Mouse (Mus musculus) forebrain, embryonic 14.5 days (tissue): ENCODE results near the gene Senp1. TPM values are rescaled to one million over a fixed set of nuclear protein-coding genes. Genes with fewer than 3 reads are reported as not detected.

Source experiments
- ATAC-seq: fragments of 200-750 bp; cut with Nextera tagmentation; 2 replicates; pipeline ENCODE4 v1.8.0; 2017; ENCODE audit warnings: mild to moderate bottlenecking, moderate library complexity
- DNase-seq: peaks from one replicate; pipeline ENCODE4 v3.0.0-alpha.2; 2015; ENCODE audit warnings: low spot score
- H3K27ac ChIP-seq: fragments of 300-500 bp; sonication (generic); 2 replicates; pipeline ENCODE4 v1.5.1; 2014; ENCODE audit warnings: low read depth, mild to moderate bottlenecking, control low read depth, low read length, moderate library complexity
- H3K27me3 ChIP-seq: fragments of 300-500 bp; sonication (generic); replicated peaks from 2 replicates; pipeline ENCODE4 v1.6.1; 2014; ENCODE audit warnings: low read length, control low read depth, mixed read lengths; ENCODE audit not compliant: control insufficient read depth, insufficient read depth
- H3K36me3 ChIP-seq: fragments of 300-500 bp; sonication (generic); 2 replicates; pipeline ENCODE4 v1.6.1; 2014; ENCODE audit warnings: low read length, control low read depth; ENCODE audit not compliant: control insufficient read depth, insufficient read depth
- H3K4me1 ChIP-seq: fragments of 300-500 bp; sonication (generic); 2 replicates; pipeline ENCODE4 v1.6.1; 2014; ENCODE audit warnings: antibody characterized with exemption, low read length, control low read depth; ENCODE audit not compliant: control insufficient read depth, insufficient read depth
- H3K4me2 ChIP-seq: fragments of 300-500 bp; sonication (generic); 2 replicates; pipeline ENCODE4 v1.6.1; 2014; ENCODE audit warnings: mild to moderate bottlenecking, control low read depth, low read length
- H3K4me3 ChIP-seq: fragments of 300-500 bp; sonication (generic); 2 replicates; pipeline ENCODE4 v1.5.1; 2014; ENCODE audit warnings: low read depth, low read length, control low read depth
- H3K9ac ChIP-seq: fragments of 300-500 bp; sonication (generic); 2 replicates; pipeline ENCODE4 v1.6.1; 2014; ENCODE audit warnings: mild to moderate bottlenecking, low read length, control low read depth, moderate library complexity
- H3K9me3 ChIP-seq: fragments of 300-500 bp; sonication (generic); replicated peaks from 2 replicates; pipeline ENCODE4 v1.6.1; 2016; ENCODE audit warnings: low read length, control low read depth, mixed read lengths; ENCODE audit not compliant: control insufficient read depth
- WGBS: fragments of 180-500 bp; shearing (Covaris S2); extraction: QIAGEN DNeasy Blood & Tissue Kit; methylation state at CpG from one replicate; pipeline ENCODE4 v1.1.7; 2014; 5-methylcytosine and 5-hydroxymethylcytosine counted together
- polyA plus RNA-seq: library from polyadenylated mRNA; unstranded; fragments of >200 nt; fragmentation: Nextera tagmentation; extraction: Ambion mirVana; gene quantifications from 2 replicates; pipeline ENCODE4 v1.2.1, GENCODE M21; 2014

Senp1 gene
- polyA plus RNA-seq, 1 experiment from 2014 or later, result 21.7 TPM

DNA sequence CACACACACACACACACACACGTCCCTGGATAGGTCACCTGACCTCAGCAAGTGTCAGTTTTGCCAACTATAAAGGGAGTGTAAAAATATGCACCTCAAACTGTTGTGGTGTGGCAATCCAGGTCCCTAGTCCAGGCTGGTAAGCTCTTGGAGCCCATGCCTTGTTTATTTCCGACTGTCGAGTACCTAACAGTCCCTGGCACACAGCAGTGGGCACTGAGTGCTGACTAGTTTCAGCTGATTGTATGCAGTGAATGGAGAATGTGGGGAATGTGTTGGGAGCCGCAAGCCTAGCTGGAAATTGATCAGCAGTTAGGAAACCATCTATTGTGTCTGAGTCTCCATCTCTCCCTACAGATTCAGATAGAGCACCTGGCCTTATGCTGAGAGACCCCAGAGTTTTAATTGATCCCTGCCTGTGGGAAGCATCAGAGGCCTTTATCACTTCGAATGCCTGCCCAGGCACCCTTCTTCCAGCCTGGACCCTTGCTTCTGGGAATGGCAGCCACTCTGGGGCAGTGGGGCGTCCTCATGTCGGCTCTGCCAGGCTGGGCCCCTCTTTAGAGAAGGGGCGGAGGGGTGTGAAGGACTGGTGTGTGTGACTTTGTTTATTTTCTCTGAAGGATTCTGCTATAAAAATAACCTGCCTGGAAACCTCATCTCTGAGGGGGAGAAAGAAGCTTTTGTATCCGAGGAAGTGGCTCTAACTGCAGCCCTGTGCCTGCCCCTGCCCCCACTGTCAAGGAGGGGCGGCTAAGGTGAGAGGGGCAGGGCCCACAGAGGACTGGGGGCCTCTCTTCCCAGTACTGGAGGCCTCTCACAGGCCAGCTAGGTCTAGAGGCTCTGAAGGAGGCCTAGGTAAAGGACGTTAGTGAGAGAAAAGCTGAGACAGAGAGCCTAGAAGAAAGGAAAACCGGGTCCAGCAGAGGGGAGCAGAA is 66.3 kb downstream of the Senp1 start:
- ATAC-seq, result no peak
- no peaks in the 10 kb centered on the region for H3K27me3 ChIP-seq
- H3K4me1 ChIP-seq, result peaks cover 9% of the 10 kb centered on the region
- no peak overlapping the region for H3K4me3 ChIP-seq
- no peaks in the 10 kb centered on the region for H3K9me3 ChIP-seq
- peak; percentile 27 for DNase-seq
- no peak overlapping the region for H3K27ac ChIP-seq
- H3K36me3 ChIP-seq, result no peaks in the 10 kb centered on the region
- H3K9ac ChIP-seq, result peak overlapping the region; percentile 18; the same call in 1 of the 2 replicates
- H3K4me2 ChIP-seq, result no peak overlapping the region
- WGBS, result 21% methylated on average over 12 of the region's 12 CpGs

DNA sequence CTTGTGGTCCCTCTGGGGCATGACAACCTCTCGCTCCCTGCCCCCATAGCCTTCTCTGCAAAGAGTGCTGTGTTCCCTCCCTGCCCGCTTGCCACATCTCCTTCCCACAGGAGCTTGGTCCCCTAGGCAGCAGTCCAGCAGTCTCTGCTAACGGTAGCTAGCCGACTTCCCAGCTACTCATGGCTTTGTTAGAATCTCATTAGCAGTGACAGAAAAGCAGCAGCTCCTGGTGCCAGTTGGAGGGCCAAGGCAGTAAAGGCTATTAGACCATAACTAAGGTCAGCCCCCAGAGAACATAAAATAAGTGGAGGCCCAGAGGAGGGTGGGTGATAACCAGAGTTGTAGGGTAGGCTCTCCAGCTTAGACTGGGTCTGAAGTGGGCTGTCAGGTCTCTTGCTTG is 67.9 kb downstream of the Senp1 start:
- DNase-seq (peak; percentile 41), ATAC-seq (no peak)
- 0 out of 2 replicates have a peak overlapping the region, but pooled peaks have one; percentile 27 for H3K27ac ChIP-seq
- H3K36me3 ChIP-seq, result no peaks in the 10 kb centered on the region
- no peaks in the 10 kb centered on the region for H3K9me3 ChIP-seq
- H3K9ac ChIP-seq, result no peak overlapping the region
- H3K4me2 ChIP-seq, result no peak overlapping the region
- peaks cover 9% of the 10 kb centered on the region for H3K4me1 ChIP-seq
- no peak overlapping the region for H3K4me3 ChIP-seq
- 38% methylated on average over 4 of the region's 4 CpGs for WGBS
- H3K27me3 ChIP-seq, result no peaks in the 10 kb centered on the region

DNA sequence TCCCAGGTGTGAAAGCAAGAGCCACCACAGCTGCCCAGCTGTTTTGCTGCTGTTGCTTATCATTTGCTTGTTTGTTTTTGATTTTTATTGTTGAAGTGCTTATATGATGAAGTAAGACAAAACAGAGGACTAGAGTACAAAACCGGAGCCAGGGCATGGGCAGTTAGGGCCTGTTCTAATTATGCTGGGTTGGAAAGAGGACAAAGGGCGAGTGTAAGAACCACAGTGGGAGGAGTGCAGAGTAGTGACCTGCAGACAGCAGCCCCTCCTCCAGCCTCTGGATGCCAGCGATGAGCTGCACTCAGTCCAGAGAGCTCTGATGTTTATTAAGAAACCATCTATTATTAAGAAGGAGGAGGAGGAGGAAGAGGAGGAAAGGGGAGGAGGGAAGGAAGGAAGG is 70.4 kb downstream of the Senp1 start:
- 11% methylated on average over 3 of the region's 3 CpGs for WGBS
- Histone ChIP-seq H3K27me3 (no peaks in the 10 kb centered on the region), H3K9me3 (no peaks in the 10 kb centered on the region), H3K4me1 (peaks cover 9% of the 10 kb centered on the region), H3K4me3 (no peak overlapping the region), H3K36me3 (no peaks in the 10 kb centered on the region), H3K4me2 (no peak overlapping the region), H3K9ac (no peak overlapping the region), H3K27ac (no peak overlapping the region)
- DNase-seq, result no peak
- no peak for ATAC-seq

DNA sequence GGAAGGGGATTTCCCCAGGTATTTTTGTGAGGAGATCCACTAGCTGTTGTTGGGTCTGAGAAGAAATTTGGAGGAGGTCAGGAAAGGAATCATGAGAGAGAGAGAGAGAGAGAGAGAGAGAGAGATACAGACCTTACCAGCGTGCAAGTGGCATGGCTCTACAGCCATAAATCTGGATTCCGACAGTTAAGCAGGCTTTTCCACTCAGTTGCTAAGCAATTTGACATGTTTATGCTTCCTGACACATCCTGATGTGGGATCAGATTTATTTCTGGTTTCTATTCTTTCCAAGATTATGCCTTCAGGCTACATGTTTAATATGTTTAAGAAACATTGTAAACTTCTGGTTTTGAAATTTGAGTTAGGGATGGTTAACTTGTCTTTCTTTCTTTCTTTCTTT is 71.7 kb downstream of the Senp1 start:
- no peaks in the 10 kb centered on the region for H3K36me3 ChIP-seq
- peaks cover 3% of the 10 kb centered on the region; the same call in 1 of the 2 replicates for H3K4me1 ChIP-seq
- no peak overlapping the region for H3K4me3 ChIP-seq
- H3K27me3 ChIP-seq, result no peaks in the 10 kb centered on the region
- 68% methylated on average over 2 of the region's 2 CpGs for WGBS
- ATAC-seq, result no peak
- no peak for DNase-seq
- no peak overlapping the region for H3K4me2 ChIP-seq
- no peak overlapping the region for H3K27ac ChIP-seq
- no peaks in the 10 kb centered on the region for H3K9me3 ChIP-seq
- no peak overlapping the region for H3K9ac ChIP-seq

DNA sequence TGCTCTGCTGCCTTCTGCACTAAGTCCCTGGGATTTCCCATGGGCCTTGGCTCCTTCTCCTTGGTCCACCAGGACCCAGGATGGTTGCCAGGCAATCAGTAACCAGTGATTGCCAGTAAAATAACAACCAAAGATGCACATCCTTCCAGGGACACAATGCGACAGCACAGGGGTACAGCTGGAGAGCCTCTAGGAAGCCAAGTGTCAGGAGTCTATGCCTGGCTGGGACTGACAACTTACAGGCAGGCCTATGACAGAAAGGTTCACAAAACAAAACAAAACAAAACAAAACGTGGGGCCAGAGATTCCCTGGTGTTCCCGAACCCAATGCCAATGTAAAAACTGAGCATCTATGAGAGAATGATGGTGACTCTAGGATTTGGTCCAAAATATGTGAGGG is 74.5 kb downstream of the Senp1 start:
- no peak for DNase-seq

DNA sequence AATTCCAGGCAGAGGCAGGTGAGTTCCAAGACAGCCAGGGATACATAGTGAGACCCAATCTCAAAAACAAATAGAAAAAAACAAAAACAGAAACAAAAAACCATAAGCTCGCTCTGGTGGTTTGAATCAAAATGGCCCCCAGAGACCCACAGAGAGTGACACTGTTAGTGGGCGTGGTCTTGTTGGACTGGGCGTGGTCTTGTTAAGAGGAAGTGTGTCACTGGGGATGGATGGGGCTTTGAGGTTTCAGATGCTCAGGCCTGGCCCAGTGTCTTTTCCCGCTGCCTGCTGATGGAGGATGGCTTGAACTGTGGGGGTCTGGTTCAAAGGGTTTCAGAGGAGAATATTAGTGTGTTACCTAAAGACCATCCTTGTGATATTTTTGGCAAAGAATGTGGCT is 75.6 kb downstream of the Senp1 start:
- Histone ChIP-seq H3K9me3 (no peaks in the 10 kb centered on the region), H3K4me3 (no peak overlapping the region), H3K4me2 (no peak overlapping the region), H3K4me1 (no peaks in the 10 kb centered on the region), H3K27ac (no peak overlapping the region), H3K9ac (no peak overlapping the region), H3K36me3 (no peaks in the 10 kb centered on the region), H3K27me3 (no peaks in the 10 kb centered on the region)
- ATAC-seq (no peak), DNase-seq (no peak)
- WGBS, result 86% methylated on average over 4 of the region's 4 CpGs

More for the DNA sequence above, 74.5 kb downstream of the Senp1 start:
- Histone ChIP-seq H3K27ac (no peak overlapping the region), H3K27me3 (no peaks in the 10 kb centered on the region), H3K9ac (no peak overlapping the region), H3K4me3 (no peak overlapping the region), H3K9me3 (no peaks in the 10 kb centered on the region), H3K4me2 (no peak overlapping the region), H3K36me3 (no peaks in the 10 kb centered on the region), H3K4me1 (no peaks in the 10 kb centered on the region)
- no peak for ATAC-seq
- WGBS, result 74% methylated on average over 3 of the region's 3 CpGs

DNA sequence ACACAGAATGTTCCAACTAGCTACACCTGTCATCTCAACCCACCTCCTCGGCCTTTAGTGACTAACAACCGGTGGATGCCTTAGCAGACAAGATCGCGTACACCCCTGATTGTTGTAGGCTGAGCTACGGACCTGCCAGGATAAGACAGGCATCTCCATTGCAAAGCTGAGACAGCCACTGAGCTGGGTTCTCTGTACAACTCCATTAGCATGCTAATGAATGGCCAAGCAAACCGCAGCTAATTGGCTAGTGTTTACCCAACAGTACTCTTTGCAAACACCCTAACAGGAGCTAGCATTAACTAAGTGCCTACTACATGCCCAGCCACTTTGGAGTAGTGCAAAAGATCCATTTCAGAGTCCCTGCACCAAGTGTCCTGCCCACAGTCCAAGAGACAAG is 80.7 kb downstream of the Senp1 start:
- Histone ChIP-seq H3K4me1 (no peaks in the 10 kb centered on the region; the same call in 1 of the 2 replicates), H3K27ac (no peak overlapping the region), H3K4me2 (no peak overlapping the region), H3K36me3 (no peaks in the 10 kb centered on the region), H3K9me3 (no peaks in the 10 kb centered on the region), H3K27me3 (no peaks in the 10 kb centered on the region), H3K9ac (no peak overlapping the region), H3K4me3 (no peak overlapping the region)
- ATAC-seq (peak; percentile 66; the same call in 1 of the 2 replicates), DNase-seq (peak; percentile 56)
- 21% methylated on average over 6 of the region's 6 CpGs for WGBS

DNA sequence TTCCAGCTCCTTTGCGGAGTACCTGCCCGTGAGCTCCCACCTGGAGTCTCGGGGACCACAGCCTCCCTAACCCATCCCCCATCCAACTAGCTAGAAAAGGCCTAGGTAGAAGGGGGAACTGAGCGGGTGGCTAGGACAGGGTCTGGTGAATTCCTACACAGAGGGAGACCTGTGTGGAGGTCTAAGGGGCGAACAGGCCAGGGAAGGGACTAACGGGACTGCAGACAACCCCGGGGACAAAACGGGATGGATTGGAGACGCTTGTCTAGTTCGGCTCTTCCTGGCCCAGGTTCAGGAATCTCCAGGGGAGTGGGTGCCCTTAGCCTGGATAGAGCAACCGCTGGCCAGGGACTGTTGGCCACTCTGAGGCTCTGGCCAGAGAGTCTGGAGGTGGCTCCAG is 88.4 kb downstream of the Senp1 start:
- Histone ChIP-seq H3K9me3 (no peaks in the 10 kb centered on the region), H3K4me2 (peak overlapping the region; percentile 79), H3K9ac (peak overlapping the region; percentile 69; the same call in 1 of the 2 replicates), H3K36me3 (no peaks in the 10 kb centered on the region), H3K4me3 (peak overlapping the region; percentile 43), H3K27ac (no peak overlapping the region), H3K4me1 (peaks cover 34% of the 10 kb centered on the region), H3K27me3 (peaks cover 7% of the 10 kb centered on the region; the same call in 1 of the 2 replicates)
- no peak for DNase-seq
- WGBS, result 11% methylated on average over 11 of the region's 11 CpGs
- no peak for ATAC-seq

DNA sequence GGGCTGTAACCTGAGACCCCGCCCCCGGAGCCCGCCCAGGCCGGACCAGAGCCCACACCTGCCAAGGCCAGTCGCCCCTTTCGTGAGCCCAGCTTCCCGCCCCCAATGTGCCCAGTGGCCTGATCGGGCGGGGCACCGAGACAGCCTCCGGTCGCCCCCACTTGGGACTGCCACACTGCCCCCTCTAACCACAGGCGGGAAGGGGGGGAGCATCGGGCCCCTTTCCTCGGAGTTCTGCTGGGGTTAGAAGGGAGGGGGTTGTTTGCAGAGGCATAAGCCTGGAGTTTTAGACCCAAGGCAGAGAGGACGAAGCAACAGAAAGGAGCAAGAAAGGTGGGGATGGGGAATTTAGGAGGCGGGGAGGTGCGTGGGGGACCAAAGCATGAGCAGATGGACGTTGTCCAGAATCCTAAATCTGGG is 88.8 kb downstream of the Senp1 start:
- H3K9ac ChIP-seq, result peak overlapping the region; percentile 69
- H3K4me1 ChIP-seq, result peaks cover 38% of the 10 kb centered on the region
- H3K4me2 ChIP-seq, result peak overlapping the region; percentile 79
- H3K27me3 ChIP-seq, result peaks cover 10% of the 10 kb centered on the region; the same call in 1 of the 2 replicates
- no peak overlapping the region for H3K27ac ChIP-seq
- no peaks in the 10 kb centered on the region for H3K9me3 ChIP-seq
- WGBS, result 2% methylated on average over 19 of the region's 19 CpGs
- DNase-seq (no peak), ATAC-seq (no peak)
- peak overlapping the region; percentile 43 for H3K4me3 ChIP-seq
- H3K36me3 ChIP-seq, result no peaks in the 10 kb centered on the region
